Mouse (Mus musculus) heart, adult 18-20 months (tissue): ENCODE data around the gene BC028528. TPM values are rescaled to one million over a fixed set of nuclear protein-coding genes. Genes with fewer than 3 reads are reported as not detected.

Experiments
- total RNA-seq, 2 experiments: library from RNA; stranded (reverse); gene quantifications; 2 replicates each; pipeline ENCODE4 v1.2.3; 2021

The BC028528 gene
- total RNA-seq, 2 experiments from 2014 or later: 7.6 to 9.6 TPM

Other genes starting within 250 kb of the BC028528 start
- 100 to 1,000 TPM; 159 to 167 TPM for gene Mcl1, start 233.2 kb downstream of the BC028528 start, total RNA-seq
- gene Adamtsl4, start 204.1 kb downstream of the BC028528 start, total RNA-seq: 10 to 100 TPM; 39.1 to 40.6 TPM
- 10 to 100 TPM; 46.4 to 52.7 TPM for gene Ecm1, start 152.4 kb downstream of the BC028528 start, total RNA-seq
- 10 to 100 TPM; 44.4 to 49.4 TPM for gene Tars2, start 131.8 kb downstream of the BC028528 start, total RNA-seq
- gene Rprd2, start 73.1 kb downstream of the BC028528 start, total RNA-seq: 10 to 100 TPM; 42.5 to 44.6 TPM
- 10 to 100 TPM; 20.5 to 22.9 TPM for gene Prpf3, start 36.1 kb downstream of the BC028528 start, total RNA-seq
- gene Mrps21, start 20.5 kb downstream of the BC028528 start, total RNA-seq: 100 to 1,000 TPM; 323 to 346 TPM
- gene Ciart, start 9.8 kb downstream of the BC028528 start, total RNA-seq: 1 to 10 TPM; 5.9 TPM
- gene Aph1a, start 2.0 kb upstream of the BC028528 start, total RNA-seq: 100 to 1,000 TPM; 109 to 125 TPM
- gene Car14, start 12.7 kb upstream of the BC028528 start, total RNA-seq: 100 to 1,000 TPM; 137 to 170 TPM
- gene Anp32e, start 37.2 kb upstream of the BC028528 start, total RNA-seq: 10 to 100 TPM; 87.2 to 89.3 TPM
- 10 to 100 TPM; 64.7 to 68.2 TPM for gene Plekho1, start 104.0 kb upstream of the BC028528 start, total RNA-seq
- 10 to 100 TPM; 22.5 to 27.1 TPM for gene Vps45, start 166.5 kb upstream of the BC028528 start, total RNA-seq
- gene Otud7b, start 212.5 kb upstream of the BC028528 start, total RNA-seq: 10 to 100 TPM; 50.3 to 57.4 TPM